Mouse (Mus musculus) stomach, embryonic 16.5 days (tissue): Measurements from ENCODE around the gene Slc2a13. TPM values are rescaled to one million over a fixed set of nuclear protein-coding genes. Genes with fewer than 3 reads are reported as not detected.

ENCODE experiments used
- ATAC-seq: fragments of 200-750 bp; cut with Nextera tagmentation; 2 replicates; pipeline ENCODE4 v1.8.0; 2017; ENCODE audit warnings: moderate number of reproducible peaks, moderate TSS enrichment; ENCODE audit not compliant: insufficient read depth, low FRiP score
- H3K27ac ChIP-seq: fragments of 300-500 bp; sonication (generic); 2 replicates; pipeline ENCODE4 v1.5.1; 2014; ENCODE audit warnings: low read length
- H3K27me3 ChIP-seq: fragments of 300-500 bp; sonication (generic); 2 replicates; pipeline ENCODE4 v1.6.1; 2014; ENCODE audit warnings: low read length, control low read depth, mixed read lengths; ENCODE audit not compliant: control insufficient read depth, insufficient read depth
- H3K36me3 ChIP-seq: fragments of 300-500 bp; sonication (generic); 2 replicates; pipeline ENCODE4 v1.6.1; 2014; ENCODE audit warnings: low read length; ENCODE audit not compliant: control insufficient read depth, insufficient read depth
- H3K4me1 ChIP-seq: fragments of 300-500 bp; sonication (generic); 2 replicates; pipeline ENCODE4 v1.6.1; 2014; ENCODE audit warnings: low read length, control low read depth, mixed read lengths; ENCODE audit not compliant: control insufficient read depth, insufficient read depth
- H3K4me2 ChIP-seq: fragments of 300-500 bp; sonication (generic); 2 replicates; pipeline ENCODE4 v1.6.1; 2014; ENCODE audit warnings: low read depth, low read length, mixed read lengths
- H3K4me3 ChIP-seq: fragments of 300-500 bp; sonication (generic); replicated peaks from 2 replicates; pipeline ENCODE4 v1.5.1; 2014; ENCODE audit warnings: mild to moderate bottlenecking, low read length
- H3K9ac ChIP-seq: fragments of 300-500 bp; sonication (generic); 2 replicates; pipeline ENCODE4 v1.6.1; 2014; ENCODE audit warnings: low read length
- H3K9me3 ChIP-seq: fragments of 300-500 bp; sonication (generic); replicated peaks from 2 replicates; pipeline ENCODE4 v1.6.1; 2016; ENCODE audit warnings: low read length, control low read depth; ENCODE audit not compliant: control insufficient read depth
- WGBS: fragments of 180-500 bp; shearing (Covaris S2); extraction: QIAGEN DNeasy Blood & Tissue Kit; methylation state at CpG from one replicate; pipeline ENCODE4 v1.1.7; 2014; 5-methylcytosine and 5-hydroxymethylcytosine counted together
- polyA plus RNA-seq: library from polyadenylated mRNA; unstranded; fragments of >200 nt; fragmentation: Nextera tagmentation; extraction: Ambion mirVana; gene quantifications from 2 replicates; pipeline ENCODE4 v1.2.1, GENCODE M21; 2015

Slc2a13 gene
- polyA plus RNA-seq, 1 experiment from 2014 or later = 0.96 TPM

DNA sequence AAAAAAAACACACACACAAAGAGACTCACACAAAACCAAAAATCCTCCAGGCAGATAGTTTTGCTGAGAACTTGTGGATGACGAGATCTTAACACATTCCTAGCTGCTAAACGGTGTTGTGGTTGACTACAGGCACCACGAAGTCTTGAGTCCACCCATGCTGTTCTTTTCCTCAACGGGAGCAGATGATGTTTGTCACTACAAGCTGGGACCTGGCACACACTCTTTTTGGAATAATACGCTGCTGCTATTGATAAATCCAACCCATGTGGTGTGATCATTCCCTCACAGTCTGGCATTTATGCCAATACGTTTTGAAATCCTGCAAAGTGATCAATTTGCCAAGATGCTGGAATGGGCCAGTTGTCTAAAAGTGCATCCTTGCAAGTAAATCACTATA lies 147.6 kb downstream of the Slc2a13 start:
- Histone ChIP-seq H3K4me3 (no peak overlapping the region), H3K4me2 (no peak overlapping the region), H3K36me3 (no peaks in the 10 kb centered on the region), H3K9ac (no peak overlapping the region), H3K27me3 (no peaks in the 10 kb centered on the region), H3K4me1 (no peaks in the 10 kb centered on the region), H3K27ac (no peak overlapping the region), H3K9me3 (no peaks in the 10 kb centered on the region)
- no peak for ATAC-seq
- WGBS = 84% methylated on average over 6 of the region's 6 CpGs

DNA sequence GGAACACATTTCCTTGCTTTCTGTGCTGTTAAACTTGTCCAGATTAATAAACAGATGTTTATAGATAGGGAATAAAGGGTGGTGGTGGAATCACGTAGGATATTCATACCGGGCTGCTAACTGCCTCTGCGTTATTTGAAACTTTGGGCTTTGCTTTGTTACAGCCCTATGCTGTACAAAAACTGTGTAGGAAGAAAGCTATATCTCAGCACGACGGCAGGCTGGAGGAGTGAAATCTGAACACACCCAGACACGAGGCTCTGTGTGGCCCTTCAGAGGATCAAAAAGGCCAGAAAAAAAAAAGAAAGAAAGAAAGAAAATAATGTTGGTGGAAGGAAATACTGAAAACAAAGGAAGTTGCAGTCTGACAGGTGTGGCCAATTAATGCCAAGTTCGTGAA lies 166.1 kb downstream of the Slc2a13 start:
- H3K36me3 ChIP-seq = no peaks in the 10 kb centered on the region

DNA sequence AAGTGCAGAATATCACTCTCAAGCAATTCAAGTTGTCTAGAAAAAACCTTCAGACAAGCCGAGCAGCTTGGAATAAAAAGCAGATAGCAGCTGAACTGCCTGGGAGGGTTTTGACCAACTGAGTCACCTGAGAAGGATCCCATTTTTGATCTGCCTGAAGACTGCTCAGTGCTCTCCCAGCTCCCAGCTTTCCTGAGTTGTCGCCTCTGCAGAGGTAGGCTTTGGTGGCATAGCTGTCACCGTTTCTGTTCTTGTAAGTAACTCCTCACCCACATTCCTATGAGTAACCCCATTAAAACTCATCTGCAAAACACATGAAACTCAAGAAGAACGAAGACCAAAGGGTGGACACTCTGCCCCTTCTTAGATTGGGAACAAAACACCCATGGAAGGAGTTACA lies 177.9 kb downstream of the Slc2a13 start:
- ATAC-seq = no peak
- WGBS = 79% methylated on average over 4 of the region's 4 CpGs
- no peak overlapping the region for H3K4me2 ChIP-seq
- H3K4me1 ChIP-seq = no peaks in the 10 kb centered on the region
- no peak overlapping the region for H3K27ac ChIP-seq
- no peak overlapping the region for H3K4me3 ChIP-seq
- H3K9ac ChIP-seq = no peak overlapping the region
- H3K36me3 ChIP-seq = no peaks in the 10 kb centered on the region
- no peaks in the 10 kb centered on the region for H3K9me3 ChIP-seq
- no peaks in the 10 kb centered on the region for H3K27me3 ChIP-seq

More for the DNA sequence above, 166.1 kb downstream of the Slc2a13 start:
- Histone ChIP-seq H3K4me3 (no peak overlapping the region), H3K9ac (no peak overlapping the region), H3K9me3 (no peaks in the 10 kb centered on the region), H3K27me3 (no peaks in the 10 kb centered on the region), H3K27ac (no peak overlapping the region), H3K4me1 (no peaks in the 10 kb centered on the region), H3K4me2 (no peak overlapping the region)
- WGBS = 48% methylated on average over 7 of the region's 7 CpGs
- no peak for ATAC-seq

DNA sequence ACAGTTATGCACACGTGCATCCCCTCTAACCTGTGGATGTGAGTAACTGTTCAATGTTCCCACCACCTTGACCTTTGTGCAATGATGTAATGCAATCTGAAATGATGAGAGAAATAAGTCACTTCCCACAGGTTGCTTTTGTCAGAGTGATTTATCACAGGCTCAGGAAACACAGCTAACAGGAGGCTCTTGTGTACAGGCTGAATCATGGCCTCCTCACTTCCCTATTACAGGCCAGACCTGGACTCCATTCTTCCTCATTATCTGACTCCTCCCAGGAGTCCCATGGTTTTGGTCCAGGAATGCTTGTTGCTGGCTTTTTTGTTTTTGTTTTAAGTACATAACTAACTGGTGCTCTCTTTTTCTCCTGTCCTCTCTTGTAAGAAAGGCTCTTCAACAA lies 189.4 kb downstream of the Slc2a13 start:
- H3K27ac ChIP-seq = no peak overlapping the region
- H3K27me3 ChIP-seq = no peaks in the 10 kb centered on the region
- no peak overlapping the region for H3K9ac ChIP-seq
- H3K9me3 ChIP-seq = no peaks in the 10 kb centered on the region
- no peak overlapping the region for H3K4me2 ChIP-seq
- ATAC-seq = no peak
- no peak overlapping the region for H3K4me3 ChIP-seq
- no peaks in the 10 kb centered on the region for H3K36me3 ChIP-seq
- WGBS = 61% methylated on average over 1 of the region's 1 CpGs
- H3K4me1 ChIP-seq = no peaks in the 10 kb centered on the region

DNA sequence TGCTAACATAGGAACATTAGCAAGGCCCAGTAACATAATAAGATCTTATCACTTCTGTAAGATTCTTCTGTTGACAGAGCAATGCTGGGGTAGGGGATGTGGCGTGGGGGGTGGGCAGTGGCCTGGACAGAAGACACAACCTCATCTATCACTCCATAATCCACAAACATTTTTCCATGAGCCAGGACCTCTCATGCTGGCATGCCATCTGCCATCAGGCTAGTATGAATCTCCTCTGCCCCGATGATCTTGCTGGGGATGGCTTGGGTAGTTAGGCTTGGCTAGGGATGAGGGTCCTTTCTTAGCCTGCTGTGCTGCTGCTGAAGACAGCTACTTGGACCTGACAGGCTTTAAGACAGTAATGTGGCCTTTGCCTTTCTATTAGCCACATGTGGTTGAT lies 190.5 kb downstream of the Slc2a13 start:
- H3K27me3 ChIP-seq = no peaks in the 10 kb centered on the region
- no peak overlapping the region for H3K27ac ChIP-seq
- H3K4me1 ChIP-seq = no peaks in the 10 kb centered on the region
- H3K9me3 ChIP-seq = no peaks in the 10 kb centered on the region
- no peak for ATAC-seq
- H3K9ac ChIP-seq = no peak overlapping the region
- H3K4me2 ChIP-seq = no peak overlapping the region
- 81% methylated on average over 2 of the region's 2 CpGs for WGBS
- H3K4me3 ChIP-seq = no peak overlapping the region
- H3K36me3 ChIP-seq = no peaks in the 10 kb centered on the region

DNA sequence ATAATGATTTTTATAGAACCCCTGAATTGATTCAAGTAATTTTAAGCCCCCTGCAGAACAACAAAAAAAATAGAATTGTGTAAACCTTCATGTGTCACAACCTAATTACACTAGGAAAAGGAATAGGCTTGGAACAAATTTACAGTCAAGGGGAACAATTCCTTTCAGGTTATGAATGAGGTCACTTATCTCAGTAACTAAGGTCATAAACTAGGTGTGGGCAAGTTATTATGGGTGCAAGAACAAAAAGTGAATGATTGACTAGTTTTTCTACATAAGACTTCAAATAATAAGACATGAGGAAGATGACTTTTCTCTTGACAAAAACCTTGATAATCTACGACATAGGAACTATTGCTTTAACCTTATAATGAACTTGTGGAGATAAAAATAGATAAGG lies 191.2 kb downstream of the Slc2a13 start:
- no peaks in the 10 kb centered on the region for H3K9me3 ChIP-seq
- ATAC-seq = no peak
- no peaks in the 10 kb centered on the region for H3K36me3 ChIP-seq
- H3K4me1 ChIP-seq = no peaks in the 10 kb centered on the region
- H3K27ac ChIP-seq = no peak overlapping the region
- H3K4me2 ChIP-seq = no peak overlapping the region
- H3K27me3 ChIP-seq = no peaks in the 10 kb centered on the region
- H3K9ac ChIP-seq = no peak overlapping the region
- 72% methylated on average over 1 of the region's 1 CpGs for WGBS
- no peak overlapping the region for H3K4me3 ChIP-seq

DNA sequence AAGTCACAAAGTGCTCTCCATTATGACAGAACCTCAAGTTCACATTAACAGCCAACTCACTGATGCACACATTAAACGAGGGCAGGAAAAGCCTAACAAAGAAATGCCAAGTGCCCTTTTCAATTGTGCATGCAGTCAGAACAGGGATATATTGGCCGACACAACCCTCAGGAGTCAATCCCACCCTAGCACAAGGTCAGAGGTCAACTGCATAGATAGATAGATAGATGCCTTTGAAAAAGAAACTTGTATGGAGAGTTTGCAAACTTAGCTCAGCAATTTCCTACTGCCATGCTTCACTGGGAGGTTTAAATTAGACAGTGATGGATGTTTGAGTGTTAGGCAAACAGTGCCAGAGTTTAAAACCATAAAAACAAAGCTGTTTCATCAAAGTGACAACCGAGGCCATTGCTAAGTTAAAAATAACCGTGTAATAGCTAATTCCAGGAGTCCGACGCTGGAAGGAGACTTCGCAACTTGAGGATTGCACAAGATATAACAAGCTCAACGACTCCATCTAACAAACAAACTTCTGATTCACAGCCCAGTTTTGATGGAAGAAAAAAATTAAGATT lies 194.2 kb downstream of the Slc2a13 start:
- H3K27me3 ChIP-seq = no peaks in the 10 kb centered on the region
- H3K9ac ChIP-seq = no peak overlapping the region
- no peak overlapping the region for H3K4me3 ChIP-seq
- H3K4me2 ChIP-seq = no peak overlapping the region
- no peaks in the 10 kb centered on the region for H3K4me1 ChIP-seq
- no peak overlapping the region for H3K27ac ChIP-seq
- ATAC-seq = no peak
- 16% methylated on average over 8 of the region's 8 CpGs for WGBS
- no peaks in the 10 kb centered on the region for H3K36me3 ChIP-seq
- H3K9me3 ChIP-seq = no peaks in the 10 kb centered on the region

DNA sequence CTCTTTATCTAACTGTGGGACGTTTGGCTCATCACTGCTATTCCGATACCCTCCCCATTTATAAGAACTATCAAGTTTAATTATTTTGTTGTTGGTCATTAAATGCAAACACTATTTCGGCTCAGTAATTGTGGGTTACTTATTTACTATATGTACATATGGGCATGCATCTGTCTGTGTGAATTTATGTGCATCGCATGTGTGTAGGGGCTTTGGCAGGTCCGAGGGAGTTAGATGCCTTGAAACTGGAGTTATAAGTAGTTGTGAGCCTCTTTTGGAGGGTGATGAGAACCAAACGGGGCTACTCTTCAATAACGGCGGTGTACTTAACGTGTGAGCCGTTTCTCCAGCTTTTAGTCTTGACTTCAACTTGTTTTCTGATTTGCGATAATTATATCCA lies 195.5 kb downstream of the Slc2a13 start:
- WGBS = 83% methylated on average over 11 of the region's 11 CpGs
- no peak overlapping the region for H3K4me3 ChIP-seq
- no peak overlapping the region for H3K4me2 ChIP-seq
- H3K9me3 ChIP-seq = no peaks in the 10 kb centered on the region
- no peaks in the 10 kb centered on the region for H3K36me3 ChIP-seq
- H3K27ac ChIP-seq = no peak overlapping the region
- peaks cover 8% of the 10 kb centered on the region for H3K4me1 ChIP-seq
- H3K27me3 ChIP-seq = no peaks in the 10 kb centered on the region
- no peak for ATAC-seq
- no peak overlapping the region for H3K9ac ChIP-seq

DNA sequence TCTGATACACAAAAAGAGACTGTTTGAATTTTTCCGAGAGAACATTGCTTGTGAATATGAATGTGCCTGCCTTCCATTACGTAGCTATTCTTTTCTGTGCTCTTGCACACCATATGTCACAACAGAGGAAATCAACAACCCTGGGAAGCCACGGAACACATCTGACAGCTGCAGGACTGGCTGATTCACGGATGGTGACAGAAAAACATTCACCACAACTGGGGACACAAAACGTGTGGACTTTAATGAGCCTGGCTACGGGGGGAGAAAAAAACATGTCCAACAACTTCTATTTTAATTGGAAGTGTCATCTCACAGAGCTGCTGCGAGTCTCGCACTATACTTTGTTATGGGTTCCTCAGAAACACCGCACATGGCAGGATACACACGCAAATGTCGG lies 196.0 kb downstream of the Slc2a13 start:
- no peak overlapping the region for H3K4me3 ChIP-seq
- WGBS = 74% methylated on average over 11 of the region's 11 CpGs
- no peak for ATAC-seq
- no peak overlapping the region for H3K4me2 ChIP-seq
- no peaks in the 10 kb centered on the region for H3K9me3 ChIP-seq
- H3K36me3 ChIP-seq = no peaks in the 10 kb centered on the region
- H3K4me1 ChIP-seq = peaks cover 10% of the 10 kb centered on the region
- H3K9ac ChIP-seq = no peak overlapping the region
- no peak overlapping the region for H3K27ac ChIP-seq
- no peaks in the 10 kb centered on the region for H3K27me3 ChIP-seq

DNA sequence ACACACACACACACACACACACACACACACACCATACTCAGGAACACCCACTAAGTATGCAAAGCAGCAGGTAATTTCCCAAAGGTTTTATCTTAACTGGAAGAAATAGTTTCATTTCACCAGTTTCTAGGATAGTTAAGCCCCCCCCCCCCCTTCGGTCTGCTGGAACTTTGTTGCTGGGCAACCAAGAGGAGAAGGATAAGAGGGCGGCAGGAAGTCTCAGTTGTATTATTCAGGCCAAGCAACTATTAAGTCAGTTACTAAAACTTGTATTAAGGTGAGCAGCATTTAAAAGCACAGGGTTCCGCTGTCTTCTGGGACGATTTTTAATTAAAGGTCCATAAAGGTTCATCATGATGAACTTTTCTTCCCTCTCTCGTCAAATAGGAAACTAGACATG lies 198.6 kb downstream of the Slc2a13 start:
- Histone ChIP-seq H3K4me3 (no peak overlapping the region), H3K36me3 (no peaks in the 10 kb centered on the region), H3K9ac (no peak overlapping the region), H3K27me3 (no peaks in the 10 kb centered on the region), H3K4me1 (peaks cover 10% of the 10 kb centered on the region), H3K4me2 (no peak overlapping the region), H3K27ac (no peak overlapping the region), H3K9me3 (no peaks in the 10 kb centered on the region)
- WGBS = 61% methylated on average over 5 of the region's 5 CpGs
- no peak for ATAC-seq
